Mouse (Mus musculus) intestine, embryonic 15.5 days (tissue): ENCODE data around the gene Cbfa2t2. TPM values are rescaled to one million over a fixed set of nuclear protein-coding genes. Genes with fewer than 3 reads are reported as not detected.

Experiments used
- ATAC-seq: fragments of 200-750 bp; cut with Nextera tagmentation; 2 replicates; pipeline ENCODE4 v1.8.0; 2017; ENCODE audit warnings: moderate TSS enrichment, moderate library complexity
- H3K27ac ChIP-seq: fragments of 300-500 bp; sonication (generic); 2 replicates; pipeline ENCODE4 v1.5.1; 2015; ENCODE audit warnings: mild to moderate bottlenecking, inconsistent platforms
- H3K27me3 ChIP-seq: fragments of 300-500 bp; sonication (generic); replicated peaks from 2 replicates; pipeline ENCODE4 v1.6.1; 2015; ENCODE audit warnings: inconsistent platforms
- H3K36me3 ChIP-seq: fragments of 300-500 bp; sonication (generic); 2 replicates; pipeline ENCODE4 v1.6.1; 2015; ENCODE audit warnings: inconsistent platforms
- H3K4me1 ChIP-seq: fragments of 300-500 bp; sonication (generic); replicated peaks from 2 replicates; pipeline ENCODE4 v1.6.1; 2015; ENCODE audit warnings: inconsistent platforms
- H3K4me2 ChIP-seq: fragments of 300-500 bp; sonication (generic); replicated peaks from 2 replicates; pipeline ENCODE4 v1.6.1; 2015; ENCODE audit warnings: mild to moderate bottlenecking, inconsistent platforms
- H3K4me3 ChIP-seq: fragments of 300-500 bp; sonication (generic); replicated peaks from 2 replicates; pipeline ENCODE4 v1.5.1; 2015; ENCODE audit warnings: inconsistent platforms
- H3K9ac ChIP-seq: fragments of 300-500 bp; sonication (generic); 2 replicates; pipeline ENCODE4 v1.6.1; 2015; ENCODE audit warnings: inconsistent platforms
- H3K9me3 ChIP-seq: fragments of 300-500 bp; sonication (generic); 2 replicates; pipeline ENCODE4 v1.6.1; 2016; ENCODE audit warnings: inconsistent platforms
- WGBS: fragments of 180-500 bp; shearing (Covaris S2); methylation state at CpG from one replicate; pipeline ENCODE4 v1.1.7; 2015; 5-methylcytosine and 5-hydroxymethylcytosine counted together
- polyA plus RNA-seq: library from polyadenylated mRNA; unstranded; fragments of >200 nt; fragmentation: Nextera tagmentation; extraction: Ambion mirVana; gene quantifications from 2 replicates; pipeline ENCODE4 v1.2.1, GENCODE M21; 2015

Gene Cbfa2t2
- polyA plus RNA-seq, 1 experiment from 2014 or later: 26.3 TPM

DNA sequence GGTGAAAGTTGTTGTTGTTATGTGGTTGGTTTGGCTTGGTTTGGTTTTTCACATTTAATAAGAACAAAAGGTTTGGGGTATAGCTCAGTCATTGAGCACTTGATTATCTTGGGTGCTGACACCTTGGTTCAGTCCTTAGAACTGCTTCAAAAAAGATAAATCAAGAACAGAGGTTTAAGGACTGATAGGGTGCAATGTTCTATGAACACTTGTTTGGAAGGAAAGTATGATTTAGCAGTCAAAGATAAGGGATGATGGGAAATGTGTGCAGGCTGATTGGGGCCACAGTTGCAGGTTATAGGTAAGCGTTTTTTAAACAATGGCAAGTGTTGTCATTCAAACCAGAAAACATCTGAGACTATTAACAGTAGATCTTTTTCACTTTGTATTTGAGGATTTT is 17.8 kb downstream of the Cbfa2t2 start:
- H3K4me1 ChIP-seq: peaks cover 12% of the 10 kb centered on the region; the same call in 1 of the 2 replicates
- no peak overlapping the region for H3K4me3 ChIP-seq
- H3K27me3 ChIP-seq: no peaks in the 10 kb centered on the region
- no peak overlapping the region for H3K27ac ChIP-seq
- H3K36me3 ChIP-seq: no peaks in the 10 kb centered on the region
- no peak overlapping the region for H3K4me2 ChIP-seq
- no peak; the same call in 1 of the 2 replicates for ATAC-seq
- no peak overlapping the region for H3K9ac ChIP-seq
- no peaks in the 10 kb centered on the region for H3K9me3 ChIP-seq
- WGBS: 56% methylated on average over 1 of the region's 1 CpGs

DNA sequence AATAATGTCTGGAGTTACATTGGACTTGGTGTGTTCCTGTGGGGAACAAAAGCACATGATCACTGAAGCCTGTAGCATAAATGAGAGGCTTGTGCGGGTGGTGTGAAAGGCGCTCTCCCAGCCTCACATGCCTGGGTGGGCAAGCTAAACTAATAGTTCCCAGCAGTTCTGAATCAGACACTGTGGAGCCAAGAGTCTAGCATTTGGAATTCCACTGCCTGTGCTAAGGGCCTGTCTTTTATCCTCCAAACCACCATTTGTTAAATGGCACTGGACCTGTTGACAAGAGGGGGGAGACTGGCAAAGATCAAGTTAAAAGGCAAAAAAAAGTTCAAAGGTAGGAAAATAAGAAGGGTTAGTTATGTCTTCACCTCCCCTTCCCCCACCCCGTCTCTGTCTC is 18.3 kb downstream of the Cbfa2t2 start:
- H3K9ac ChIP-seq: no peak overlapping the region
- ATAC-seq: no peak
- no peaks in the 10 kb centered on the region for H3K36me3 ChIP-seq
- H3K9me3 ChIP-seq: no peaks in the 10 kb centered on the region
- no peak overlapping the region for H3K4me2 ChIP-seq
- no peaks in the 10 kb centered on the region for H3K27me3 ChIP-seq
- H3K4me1 ChIP-seq: peaks cover 12% of the 10 kb centered on the region; the same call in 1 of the 2 replicates
- no peak overlapping the region for H3K27ac ChIP-seq
- no peak overlapping the region for H3K4me3 ChIP-seq
- 62% methylated on average over 3 of the region's 3 CpGs for WGBS

DNA sequence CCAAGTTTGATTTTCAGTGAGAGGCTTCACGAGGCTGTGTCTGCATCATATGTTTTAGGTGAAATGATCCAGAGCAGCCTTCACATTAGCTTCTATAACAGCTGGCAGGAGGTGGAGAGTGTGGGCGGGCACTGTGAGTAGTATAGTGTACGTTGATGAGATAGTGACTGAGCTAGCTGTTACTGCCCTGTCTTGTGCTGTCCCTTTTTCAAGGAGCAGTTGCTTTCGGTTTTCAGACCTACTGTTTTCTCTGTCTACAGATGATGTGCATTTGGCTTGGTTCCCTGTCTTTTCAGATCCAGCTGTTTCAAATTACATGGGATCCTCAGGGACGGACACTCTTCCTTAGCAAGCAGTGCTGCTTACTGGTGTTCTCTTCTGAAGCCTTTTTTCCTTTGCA is 19.5 kb downstream of the Cbfa2t2 start:
- no peaks in the 10 kb centered on the region for H3K27me3 ChIP-seq
- peak overlapping the region; percentile 25; the same call in 1 of the 2 replicates for H3K4me2 ChIP-seq
- peaks cover 16% of the 10 kb centered on the region; the same call in 1 of the 2 replicates for H3K4me1 ChIP-seq
- no peaks in the 10 kb centered on the region for H3K9me3 ChIP-seq
- 26% methylated on average over 5 of the region's 5 CpGs for WGBS
- ATAC-seq: peak; percentile 66
- no peak overlapping the region for H3K4me3 ChIP-seq
- 0 out of 2 replicates have a peak overlapping the region, but pooled peaks have one; percentile 4 for H3K27ac ChIP-seq
- H3K36me3 ChIP-seq: no peaks in the 10 kb centered on the region
- H3K9ac ChIP-seq: no peak overlapping the region

DNA sequence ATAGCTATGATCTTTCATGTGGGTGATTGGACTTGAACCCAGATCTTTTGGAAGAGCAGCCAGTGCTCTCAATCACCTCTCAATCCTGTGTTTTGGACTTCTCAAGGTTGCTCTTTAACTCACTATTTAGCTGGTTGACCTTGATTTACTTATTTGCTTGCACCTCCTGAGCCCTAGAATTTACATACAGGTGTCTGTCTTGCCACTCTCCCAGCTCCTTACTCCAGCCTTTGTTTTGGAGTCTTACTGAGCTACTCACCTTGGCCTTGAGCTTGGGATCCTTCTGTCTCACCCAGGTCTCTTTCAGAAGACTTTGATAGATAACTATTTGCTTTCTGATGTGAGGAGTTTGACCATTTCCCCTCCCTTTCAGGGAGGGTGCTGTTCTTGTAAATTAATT is 20.3 kb downstream of the Cbfa2t2 start:
- Histone ChIP-seq H3K27ac (no peak overlapping the region), H3K36me3 (no peaks in the 10 kb centered on the region), H3K4me3 (no peak overlapping the region), H3K9ac (no peak overlapping the region), H3K9me3 (no peaks in the 10 kb centered on the region), H3K4me2 (no peak overlapping the region), H3K27me3 (no peaks in the 10 kb centered on the region), H3K4me1 (peaks cover 16% of the 10 kb centered on the region; the same call in 1 of the 2 replicates)
- no peak for ATAC-seq

DNA sequence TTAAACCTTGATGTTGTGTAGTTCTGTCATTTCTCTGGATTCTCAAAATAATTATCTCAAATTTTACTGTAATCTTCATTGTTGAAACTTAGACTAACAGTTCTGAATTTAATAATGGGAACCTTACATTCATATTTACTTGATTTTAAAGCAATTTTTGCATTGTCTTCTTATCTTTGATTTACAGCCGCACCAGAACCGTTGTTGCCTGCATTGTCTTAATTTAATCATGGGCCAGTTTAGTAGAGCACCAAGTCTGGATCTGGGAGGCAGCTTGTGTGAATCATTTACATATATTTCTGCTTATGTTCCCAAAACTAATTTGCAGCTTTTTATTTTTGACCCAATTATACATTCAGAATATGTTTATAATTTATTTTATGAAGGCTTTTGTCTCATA is 23.0 kb downstream of the Cbfa2t2 start:
- Histone ChIP-seq H3K9ac (no peak overlapping the region), H3K4me1 (peaks cover 20% of the 10 kb centered on the region; the same call in 1 of the 2 replicates), H3K9me3 (no peaks in the 10 kb centered on the region), H3K4me3 (no peak overlapping the region), H3K36me3 (no peaks in the 10 kb centered on the region), H3K27me3 (no peaks in the 10 kb centered on the region), H3K27ac (no peak overlapping the region), H3K4me2 (no peak overlapping the region)
- no peak for ATAC-seq
- WGBS: 70% methylated on average over 2 of the region's 2 CpGs

DNA sequence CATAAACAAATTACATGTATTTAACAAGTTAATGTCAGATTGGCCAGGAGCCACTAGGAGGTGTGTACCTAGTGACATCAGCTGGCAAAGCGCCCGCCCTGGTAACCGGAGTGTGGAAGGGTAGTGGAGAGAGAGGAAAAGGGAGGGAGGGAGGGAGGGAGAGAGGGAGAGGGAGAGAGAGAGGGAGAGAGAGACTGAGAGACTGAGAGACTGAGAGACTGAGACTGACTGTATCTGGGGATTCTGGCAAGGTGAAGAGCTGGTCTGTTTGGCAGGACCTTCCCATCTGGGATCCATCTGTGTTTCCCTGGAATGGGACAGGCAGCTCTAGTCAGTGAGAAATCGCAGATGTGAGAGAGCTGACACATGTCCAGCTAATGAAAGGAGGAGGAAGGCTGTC is 23.6 kb downstream of the Cbfa2t2 start:
- Histone ChIP-seq H3K36me3 (no peaks in the 10 kb centered on the region), H3K4me2 (no peak overlapping the region), H3K4me1 (peaks cover 15% of the 10 kb centered on the region; the same call in 1 of the 2 replicates), H3K9ac (no peak overlapping the region), H3K27me3 (no peaks in the 10 kb centered on the region), H3K27ac (no peak overlapping the region), H3K9me3 (no peaks in the 10 kb centered on the region), H3K4me3 (no peak overlapping the region)
- 25% methylated on average over 4 of the region's 4 CpGs for WGBS
- ATAC-seq: peak; percentile 71

DNA sequence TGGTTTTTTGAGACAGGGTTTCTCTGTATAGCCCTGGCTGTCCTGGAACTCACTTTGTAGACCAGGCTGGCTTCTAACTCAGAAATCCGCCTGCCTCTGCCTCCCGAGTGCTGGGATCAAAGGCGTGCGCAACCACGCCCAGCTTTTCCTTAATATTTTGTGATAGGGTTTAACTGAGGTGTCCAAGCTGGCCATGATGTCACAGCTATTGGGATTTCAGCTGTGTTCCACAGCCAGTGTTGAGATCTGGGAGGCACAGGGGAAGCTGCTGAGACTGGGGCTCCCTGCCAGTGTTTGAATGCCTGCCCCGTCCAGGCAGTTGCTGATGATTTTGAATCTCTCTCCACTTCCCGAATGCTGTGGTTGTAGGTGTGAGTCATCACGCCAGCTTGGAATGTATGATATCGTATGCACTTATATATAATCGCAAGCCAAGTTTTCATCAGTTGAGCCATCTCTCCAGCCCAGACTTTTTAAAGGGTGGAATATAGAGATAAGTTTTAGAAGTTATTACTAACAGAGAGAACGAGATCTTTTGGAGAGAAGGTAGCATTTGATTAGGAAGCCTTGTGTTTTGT is 27.4 kb downstream of the Cbfa2t2 start:
- no peak overlapping the region for H3K27ac ChIP-seq
- 80% methylated on average over 11 of the region's 11 CpGs for WGBS

DNA sequence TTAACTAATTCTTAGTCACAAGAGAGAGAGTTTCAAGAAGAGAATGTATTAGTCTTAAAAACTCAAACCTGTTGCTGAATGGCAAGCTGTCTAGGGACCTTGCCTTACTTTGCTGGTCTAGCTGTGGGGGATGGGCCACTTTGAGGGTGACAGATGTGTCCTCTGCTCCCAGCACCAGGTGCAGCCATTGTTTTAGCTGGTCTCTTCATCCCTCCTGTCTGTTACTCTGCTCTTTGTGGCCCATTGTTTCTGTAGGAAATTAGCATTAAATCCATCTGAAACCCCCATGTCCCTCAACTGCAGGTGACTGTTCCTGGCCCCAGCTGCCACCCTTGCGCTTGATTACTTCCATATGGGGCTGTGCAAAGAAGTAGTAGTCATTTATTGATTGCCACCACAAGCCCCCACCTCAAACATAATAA is 29.6 kb downstream of the Cbfa2t2 start:
- no peak overlapping the region for H3K9ac ChIP-seq
- no peaks in the 10 kb centered on the region for H3K27me3 ChIP-seq
- H3K4me3 ChIP-seq: no peak overlapping the region
- 0 out of 2 replicates have a peak, but pooled peaks cover 4% of the 10 kb centered on the region for H3K4me1 ChIP-seq
- no peak overlapping the region for H3K4me2 ChIP-seq
- no peaks in the 10 kb centered on the region for H3K9me3 ChIP-seq
- no peak for ATAC-seq
- no peak overlapping the region for H3K27ac ChIP-seq
- no peaks in the 10 kb centered on the region for H3K36me3 ChIP-seq
- 77% methylated on average over 1 of the region's 1 CpGs for WGBS

More for the DNA sequence above, 27.4 kb downstream of the Cbfa2t2 start:
- Histone ChIP-seq H3K9ac (no peak overlapping the region), H3K36me3 (no peaks in the 10 kb centered on the region), H3K4me1 (0 out of 2 replicates have a peak, but pooled peaks cover 8% of the 10 kb centered on the region), H3K4me3 (no peak overlapping the region), H3K27me3 (no peaks in the 10 kb centered on the region), H3K9me3 (no peaks in the 10 kb centered on the region), H3K4me2 (no peak overlapping the region)
- ATAC-seq: no peak

DNA sequence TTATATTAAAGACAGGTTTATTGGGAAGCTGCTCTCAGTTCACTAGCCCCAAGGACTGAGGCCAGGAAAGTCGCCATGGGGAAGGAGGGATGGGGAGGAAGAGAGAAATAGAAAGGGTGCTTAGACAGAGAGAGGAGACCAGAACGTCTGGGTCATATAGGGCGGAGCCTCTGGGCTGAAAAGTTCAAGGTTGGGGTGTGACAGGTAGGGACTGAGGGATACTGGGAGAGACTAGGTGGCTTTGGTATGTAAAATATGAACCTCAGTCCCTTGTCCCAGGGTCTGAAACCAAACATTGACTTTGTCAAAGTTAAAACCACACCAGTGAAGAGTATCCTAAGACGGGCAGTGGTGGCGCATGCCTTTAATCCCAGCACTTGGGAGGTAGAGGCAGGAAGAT is 30.9 kb downstream of the Cbfa2t2 start:
- Histone ChIP-seq H3K9me3 (no peaks in the 10 kb centered on the region), H3K9ac (no peak overlapping the region), H3K4me1 (0 out of 2 replicates have a peak, but pooled peaks cover 1% of the 10 kb centered on the region), H3K4me3 (no peak overlapping the region), H3K27ac (no peak overlapping the region), H3K27me3 (no peaks in the 10 kb centered on the region), H3K36me3 (no peaks in the 10 kb centered on the region), H3K4me2 (no peak overlapping the region)
- no peak for ATAC-seq
- WGBS: 83% methylated on average over 5 of the region's 5 CpGs

DNA sequence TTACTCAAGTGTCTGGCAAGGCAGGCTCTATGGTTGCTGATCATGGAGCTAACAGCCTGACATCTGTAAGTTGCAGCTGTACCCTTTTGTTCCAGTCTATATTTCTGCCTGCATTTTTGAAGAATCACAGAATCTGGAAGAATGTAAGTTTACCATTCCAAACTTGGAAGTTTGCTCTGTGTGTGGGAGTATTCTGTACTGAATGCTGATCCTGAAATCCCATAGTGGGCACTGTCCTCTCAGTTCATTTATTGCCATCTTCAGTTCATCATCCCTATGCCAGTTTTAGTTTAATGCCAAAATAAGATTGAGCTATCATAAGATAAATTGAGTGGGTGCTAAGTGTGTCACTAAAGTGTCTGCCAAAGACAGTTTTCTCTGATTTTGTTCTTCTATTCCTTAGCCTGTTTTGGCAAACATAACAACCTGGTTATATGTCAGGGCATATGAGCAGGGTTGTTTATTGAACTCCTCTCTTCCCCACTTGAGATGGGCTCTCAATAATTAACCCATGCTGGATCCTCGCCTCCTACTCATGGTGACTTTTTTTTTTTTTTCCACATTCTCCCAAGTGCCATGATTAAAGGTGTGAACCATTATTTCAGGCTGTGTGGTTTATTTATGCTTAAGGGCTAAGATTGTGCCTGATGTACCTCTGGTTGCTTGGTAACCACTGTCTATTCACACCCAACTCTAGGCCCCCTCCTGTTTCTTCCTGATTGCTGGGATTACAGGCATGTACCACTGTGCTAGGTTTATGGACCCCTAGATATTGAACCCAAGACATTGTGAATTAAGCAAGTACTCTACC is 38.2 kb downstream of the Cbfa2t2 start:
- Histone ChIP-seq H3K36me3 (no peaks in the 10 kb centered on the region), H3K27ac (no peak overlapping the region), H3K27me3 (no peaks in the 10 kb centered on the region), H3K9me3 (no peaks in the 10 kb centered on the region), H3K4me2 (no peak overlapping the region), H3K4me1 (no peaks in the 10 kb centered on the region), H3K4me3 (no peak overlapping the region), H3K9ac (no peak overlapping the region)
- 54% methylated on average over 1 of the region's 1 CpGs for WGBS
- 0 out of 2 replicates have a peak, but pooled peaks have one; percentile 20 for ATAC-seq

DNA sequence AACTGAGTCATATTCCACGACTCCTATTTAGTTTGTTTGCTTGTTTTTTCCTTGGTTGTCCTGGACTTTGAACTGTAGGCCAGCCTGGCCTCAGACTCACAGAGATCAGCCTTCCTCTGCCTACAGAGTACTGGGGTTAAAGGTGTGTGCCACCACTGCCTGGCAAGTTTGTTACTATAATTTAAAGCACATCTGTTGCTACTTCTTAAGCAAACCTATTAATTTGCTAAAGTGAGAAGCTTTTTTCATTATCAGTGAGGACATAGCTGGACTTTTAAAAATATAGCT is 38.7 kb downstream of the Cbfa2t2 start:
- no peak for ATAC-seq
- Histone ChIP-seq H3K27me3 (no peaks in the 10 kb centered on the region), H3K36me3 (no peaks in the 10 kb centered on the region), H3K27ac (no peak overlapping the region), H3K4me3 (no peak overlapping the region), H3K4me2 (no peak overlapping the region), H3K9me3 (no peaks in the 10 kb centered on the region), H3K4me1 (no peaks in the 10 kb centered on the region), H3K9ac (no peak overlapping the region)
- 55% methylated on average over 1 of the region's 1 CpGs for WGBS

DNA sequence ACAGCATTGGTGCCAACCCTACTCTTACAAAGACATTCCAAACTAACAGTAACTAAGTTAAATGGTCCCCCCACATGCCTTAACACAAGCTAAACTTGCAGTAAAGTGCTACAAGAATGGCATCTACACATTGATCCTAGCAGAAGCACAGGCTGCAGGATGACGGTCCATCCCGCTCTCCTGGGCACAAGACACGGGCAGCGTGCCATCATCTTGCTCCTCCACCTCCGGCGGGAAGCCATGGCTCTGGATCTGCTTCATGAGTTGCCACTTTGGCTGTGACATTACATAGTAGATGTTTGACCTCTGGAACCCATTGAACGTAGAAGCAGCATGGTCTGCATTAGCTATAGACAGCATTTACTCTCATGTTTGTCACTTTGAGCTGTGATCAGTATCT is 39.6 kb downstream of the Cbfa2t2 start:
- Histone ChIP-seq H3K27me3 (no peaks in the 10 kb centered on the region), H3K9ac (no peak overlapping the region), H3K9me3 (no peaks in the 10 kb centered on the region), H3K4me1 (no peaks in the 10 kb centered on the region), H3K27ac (no peak overlapping the region), H3K36me3 (no peaks in the 10 kb centered on the region), H3K4me3 (no peak overlapping the region), H3K4me2 (no peak overlapping the region)
- ATAC-seq: no peak
- 93% methylated on average over 7 of the region's 7 CpGs for WGBS

DNA sequence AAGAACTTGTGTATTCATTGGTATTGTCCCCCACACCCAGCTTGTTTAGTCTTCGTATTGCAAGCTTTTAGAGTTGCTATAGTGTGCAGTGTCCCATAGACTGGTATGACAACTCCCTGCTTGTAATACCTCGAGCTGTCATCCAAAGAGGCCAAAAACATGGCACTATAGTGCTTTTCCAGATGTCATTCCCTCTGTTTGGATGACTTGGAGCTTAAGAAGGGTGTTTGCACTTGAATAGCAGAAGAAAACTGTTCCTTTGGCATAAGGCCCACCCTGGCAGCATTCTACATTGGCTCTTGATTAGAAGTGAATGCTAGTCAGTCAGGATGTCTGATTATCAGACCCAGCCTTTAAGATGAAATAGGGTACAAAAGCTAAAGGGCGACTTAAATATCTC is 40.7 kb downstream of the Cbfa2t2 start:
- whole genome bisulfite sequencing: 80% methylated on average over 3 of the region's 3 CpGs
- Histone ChIP-seq H3K9ac (no peak overlapping the region), H3K4me2 (no peak overlapping the region), H3K4me3 (no peak overlapping the region), H3K36me3 (no peaks in the 10 kb centered on the region), H3K27ac (no peak overlapping the region), H3K9me3 (no peaks in the 10 kb centered on the region), H3K4me1 (no peaks in the 10 kb centered on the region), H3K27me3 (no peaks in the 10 kb centered on the region)
- ATAC-seq: no peak
